Mouse (Mus musculus) MEL (cell line): ENCODE results near the gene Taar7e. TPM values are rescaled to one million over a fixed set of nuclear protein-coding genes. Genes with fewer than 3 reads are reported as not detected.

Experiments used
- DNase-seq: peaks from one replicate; pipeline ENCODE4 v3.0.0; 2011; ENCODE audit warnings: low read depth, low spot score
- H3K27ac ChIP-seq: 2 replicates; pipeline ENCODE4 v1.5.1; 2012; ENCODE audit warnings: low read depth, mild to moderate bottlenecking, control low read depth, low read length, moderate library complexity; ENCODE audit not compliant: control insufficient read depth
- H3K27me3 ChIP-seq, 2 experiments: fragments of 150-350 bp in 1 of 2; sonication (generic) in 1 of 2; 2 replicates each; pipeline ENCODE4 v1.6.1; 2012; ENCODE audit warnings: low read length in 2 of 2, mild to moderate bottlenecking in 2 of 2, improper control_type of control experiment in 1 of 2, moderate library complexity in 1 of 2; ENCODE audit not compliant: insufficient read depth in 2 of 2, control insufficient read depth in 1 of 2
- H3K36me3 ChIP-seq, 2 experiments: 2 replicates each; pipeline ENCODE4 v1.6.1; 2012 to 2014; ENCODE audit warnings: low read length in 2 of 2, improper control_type of control experiment in 1 of 2, inconsistent platforms in 1 of 2, mild to moderate bottlenecking in 1 of 2; ENCODE audit not compliant: insufficient read depth in 2 of 2, control insufficient read depth in 1 of 2
- H3K4me1 ChIP-seq, 2 experiments: fragments of 150-350 bp in 1 of 2; sonication (generic) in 1 of 2; 2 replicates each; pipeline ENCODE4 v1.6.1; 2012; ENCODE audit warnings: low read length in 2 of 2, improper control_type of control experiment in 1 of 2, mild to moderate bottlenecking in 1 of 2; ENCODE audit not compliant: insufficient read depth in 2 of 2, control insufficient read depth in 1 of 2
- H3K4me3 ChIP-seq, 2 experiments: fragments of 150-350 bp in 1 of 2; sonication (generic) in 1 of 2; 2 replicates each; pipeline ENCODE4 v1.5.1; 2012; ENCODE audit warnings: low read depth in 2 of 2, low read length in 2 of 2, mild to moderate bottlenecking in 2 of 2, moderate library complexity in 2 of 2, control low read depth in 1 of 2, improper control_type of control experiment in 1 of 2; ENCODE audit not compliant: control insufficient read depth in 1 of 2, insufficient read depth in 1 of 2
- H3K79me2 ChIP-seq: 2 replicates; pipeline ENCODE4 v1.6.1; 2012; ENCODE audit warnings: mild to moderate bottlenecking, low read length, moderate library complexity; ENCODE audit not compliant: control insufficient read depth, poor library complexity, insufficient read depth
- H3K9ac ChIP-seq: 2 replicates; pipeline ENCODE4 v1.6.1; 2012; ENCODE audit warnings: low read depth, mild to moderate bottlenecking, control low read depth, low read length, moderate library complexity; ENCODE audit not compliant: control insufficient read depth, poor library complexity, severe bottlenecking
- H3K9me3 ChIP-seq: fragments of 150-350 bp; sonication (generic); replicated peaks from 2 replicates; pipeline ENCODE4 v1.6.1; 2012; ENCODE audit warnings: mild to moderate bottlenecking, low read length, improper control_type of control experiment, moderate library complexity; ENCODE audit not compliant: insufficient read depth
- BHLHE40 ChIP-seq: IDR thresholded peaks from 2 replicates; pipeline ENCODE4 v1.6.1; 2012; ENCODE audit warnings: low read depth, mild to moderate bottlenecking, inconsistent platforms, low read length, improper control_type of control experiment, borderline replicate concordance
- CHD1 ChIP-seq: IDR thresholded peaks from 2 replicates; pipeline ENCODE4 v1.6.1; 2012; ENCODE audit warnings: low read depth, mild to moderate bottlenecking, inconsistent platforms, low read length, improper control_type of control experiment
- ELF1 ChIP-seq: IDR thresholded peaks from 2 replicates; pipeline ENCODE4 v1.6.1; 2014; ENCODE audit warnings: low read depth, mild to moderate bottlenecking, inconsistent platforms, low read length, improper control_type of control experiment, moderate library complexity
- ETS1 ChIP-seq: IDR thresholded peaks from 2 replicates; pipeline ENCODE4 v1.6.1; 2012; ENCODE audit warnings: low read depth, mild to moderate bottlenecking, inconsistent platforms, low read length, improper control_type of control experiment, moderate library complexity
- GABPA ChIP-seq: IDR thresholded peaks from 2 replicates; pipeline ENCODE4 v1.6.1; 2012; ENCODE audit warnings: low read depth, mild to moderate bottlenecking, inconsistent platforms, low read length, improper control_type of control experiment, moderate library complexity
- HCFC1 ChIP-seq: IDR thresholded peaks from 2 replicates; pipeline ENCODE4 v1.6.1; 2012; ENCODE audit warnings: low read depth, mild to moderate bottlenecking, inconsistent platforms, low read length, improper control_type of control experiment, moderate library complexity
- JUND ChIP-seq: IDR thresholded peaks from 2 replicates; pipeline ENCODE4 v1.6.1; 2011; ENCODE audit warnings: low read depth, mild to moderate bottlenecking, improper control_type of control experiment, low read length
- MAZ ChIP-seq: IDR thresholded peaks from 2 replicates; pipeline ENCODE4 v1.6.1; 2012; ENCODE audit warnings: low read depth, mild to moderate bottlenecking, inconsistent platforms, low read length, improper control_type of control experiment
- MEF2A ChIP-seq: IDR thresholded peaks from 2 replicates; pipeline ENCODE4 v1.6.1; 2014; ENCODE audit warnings: low read depth, mild to moderate bottlenecking, inconsistent platforms, low read length, improper control_type of control experiment; ENCODE audit not compliant: poor library complexity, insufficient replicate concordance, severe bottlenecking; ENCODE audit errors: extremely low read depth
- POLR2A ChIP-seq, 2 experiments: IDR thresholded peaks; 2 replicates each; pipeline ENCODE4 v1.6.1; 2011 to 2012; ENCODE audit warnings: low read length in 2 of 2, mild to moderate bottlenecking in 2 of 2, control low read depth in 1 of 2, improper control_type of control experiment in 1 of 2, low read depth in 1 of 2, moderate library complexity in 1 of 2; ENCODE audit not compliant: control insufficient read depth in 1 of 2, insufficient read depth in 1 of 2, poor library complexity in 1 of 2
- POLR2AphosphoS2 ChIP-seq: IDR thresholded peaks from 2 replicates; pipeline ENCODE4 v1.6.1; 2011; ENCODE audit warnings: low read length, improper control_type of control experiment
- RAD21 ChIP-seq: IDR thresholded peaks from 2 replicates; pipeline ENCODE4 v1.6.1; 2011; ENCODE audit warnings: mild to moderate bottlenecking, low read depth, low read length, improper control_type of control experiment
- RCOR1 ChIP-seq: IDR thresholded peaks from 2 replicates; pipeline ENCODE4 v1.6.1; 2012; ENCODE audit warnings: low read depth, mild to moderate bottlenecking, inconsistent platforms, low read length, improper control_type of control experiment
- SMC3 ChIP-seq: IDR thresholded peaks from 2 replicates; pipeline ENCODE4 v1.6.1; 2011; ENCODE audit warnings: low read depth, low read length, improper control_type of control experiment
- TAL1 ChIP-seq: IDR thresholded peaks from 2 replicates; pipeline ENCODE4 v1.6.1; 2012; ENCODE audit warnings: mild to moderate bottlenecking, inconsistent platforms, low read length, moderate library complexity, mixed read lengths
- TBP ChIP-seq: IDR thresholded peaks from 2 replicates; pipeline ENCODE4 v1.8.0; 2011; ENCODE audit warnings: low read depth, low read length, improper control_type of control experiment
- UBTF ChIP-seq: IDR thresholded peaks from 2 replicates; pipeline ENCODE4 v1.6.1; 2012; ENCODE audit warnings: low read depth, mild to moderate bottlenecking, inconsistent platforms, low read length, improper control_type of control experiment, moderate library complexity, borderline replicate concordance; ENCODE audit not compliant: insufficient read depth
- USF1 ChIP-seq: IDR thresholded peaks from 2 replicates; pipeline ENCODE4 v1.6.1; 2014; ENCODE audit warnings: low read depth, mild to moderate bottlenecking, inconsistent platforms, low read length, improper control_type of control experiment, moderate library complexity
- USF2 ChIP-seq, 2 experiments: IDR thresholded peaks; 2 replicates each; pipeline ENCODE4 v1.6.1; 2011 to 2012; ENCODE audit warnings: improper control_type of control experiment in 2 of 2, low read length in 2 of 2, borderline replicate concordance in 1 of 2, inconsistent platforms in 1 of 2, low read depth in 1 of 2, mild to moderate bottlenecking in 1 of 2; ENCODE audit not compliant: insufficient read depth in 1 of 2
- ZC3H11A ChIP-seq: IDR thresholded peaks from 2 replicates; pipeline ENCODE4 v1.6.1; 2012; ENCODE audit warnings: low read depth, mild to moderate bottlenecking, inconsistent platforms, low read length, improper control_type of control experiment
- ZKSCAN1 ChIP-seq: IDR thresholded peaks from 2 replicates; pipeline ENCODE4 v1.6.1; 2012; ENCODE audit warnings: low read depth, mild to moderate bottlenecking, inconsistent platforms, low read length, improper control_type of control experiment, moderate library complexity
- polyA plus RNA-seq, 2 experiments: library from polyadenylated mRNA; stranded (reverse) in 1 of 2; unstranded in 1 of 2; fragments of >175 nt in 1 of 2; fragments of >200 nt in 1 of 2; gene quantifications; 2 replicates each; pipeline versions ENCODE4 v1.2.1 to v1.2.4; 2012; ENCODE audit warnings: low replicate concordance in 2 of 2, low read depth in 1 of 2; ENCODE audit not compliant: insufficient read length in 2 of 2, insufficient read depth in 1 of 2, missing spikeins in 1 of 2
- total RNA-seq: library from RNA; depleted of rRNA; stranded (reverse); fragments of 300-350 nt; gene quantifications from 2 replicates; pipeline ENCODE4 v1.2.3, GENCODE M21; 2012

The Taar7e gene
- total and polyA plus RNA-seq, 3 experiments = not detected

GRCm38 (mm10) chr10:24007034-24007433 is 30.4 kb upstream of the Taar7e start:
- no peaks in the 10 kb centered on the region; a peak in 1 of 4 replicates for H3K27me3 ChIP-seq
- H3K4me1 ChIP-seq = no peaks in the 10 kb centered on the region
- TF ChIP-seq ZC3H11A = no peak
- TF ChIP-seq ZKSCAN1 = no peak
- TF ChIP-seq ETS1 = no peak
- TF ChIP-seq POLR2AphosphoS2 = no peak
- no peak overlapping the region for H3K27ac ChIP-seq
- H3K36me3 ChIP-seq = no peaks in the 10 kb centered on the region
- no peaks in the 10 kb centered on the region for H3K79me2 ChIP-seq
- DNase-seq = no peak
- H3K9ac ChIP-seq = no peak overlapping the region
- H3K9me3 ChIP-seq = no peaks in the 10 kb centered on the region
- H3K4me3 ChIP-seq = no peak overlapping the region

- no peak overlapping the region for H3K9ac ChIP-seq
- no peak for DNase-seq
- no peaks in the 10 kb centered on the region for H3K36me3 ChIP-seq
- H3K27ac ChIP-seq = no peak overlapping the region
- TF ChIP-seq USF2 (IDR thresholded peaks at IDR 0.05; ENCODE audit: borderline replicate concordance in 1 of 2, insufficient read depth in 1 of 2, low read depth in 1 of 2, low read length in 2 of 2) = no peak
- no peak for TF ChIP-seq ETS1
- no peak for TF ChIP-seq TAL1
- no peak for TF ChIP-seq USF1
- no peak for TF ChIP-seq MEF2A
- no peaks in the 10 kb centered on the region for H3K9me3 ChIP-seq
- no peaks in the 10 kb centered on the region for H3K27me3 ChIP-seq
- no peak overlapping the region for H3K4me3 ChIP-seq
- H3K4me1 ChIP-seq = no peaks in the 10 kb centered on the region
- no peaks in the 10 kb centered on the region for H3K79me2 ChIP-seq
Observed at GRCm38 (mm10) chr10:24008143-24008542, 29.3 kb upstream of the Taar7e start.

- H3K9me3 ChIP-seq = no peaks in the 10 kb centered on the region
- no peak within 1 kb of the TSS for H3K9ac ChIP-seq
- no peaks in the 10 kb centered on the region for H3K36me3 ChIP-seq
- no peak for DNase-seq
- no peaks in the 10 kb centered on the region for H3K4me1 ChIP-seq
- TF ChIP-seq GABPA (no peak), UBTF (no peak), TBP (no peak), SMC3 (no peak), POLR2A (IDR thresholded peaks at IDR 0.05; ENCODE audit: control insufficient read depth in 1 of 2, insufficient read depth in 1 of 2, low read depth in 1 of 2, low read length in 2 of 2, poor library complexity in 1 of 2) (no peak), RCOR1 (no peak), RAD21 (no peak), CHD1 (no peak), POLR2AphosphoS2 (no peak), USF2 (IDR thresholded peaks at IDR 0.05; ENCODE audit: borderline replicate concordance in 1 of 2, insufficient read depth in 1 of 2, low read depth in 1 of 2, low read length in 2 of 2) (no peak), BHLHE40 (no peak), ELF1 (no peak), MAZ (no peak), HCFC1 (no peak), USF1 (no peak), JUND (no peak), ZC3H11A (no peak)
- TF ChIP-seq, all 39 proteins: peak for 0
- H3K27ac ChIP-seq = no peak within 1 kb of the TSS
- no peak within 1 kb of the TSS for H3K4me3 ChIP-seq
- no peaks in the 10 kb centered on the region; a peak in 1 of 4 replicates for H3K27me3 ChIP-seq
- no peaks in the 10 kb centered on the region for H3K79me2 ChIP-seq
Observed at GRCm38 (mm10) chr10:24026922-24027321, 10.5 kb upstream of the Taar7e start, which contains the start of gene Taar7d. Gene Taar7d, plus strand, starts transcription at chr10:24027222.
